Mouse (Mus musculus): ENCODE measurements around the gene Hapln4.

Hapln4 gene

GRCm38 (mm10) chr8:70104506-70104905 is 21.2 kb downstream of the Hapln4 start:
- DNase-seq, result peak; percentile 55 to 73

DNA sequence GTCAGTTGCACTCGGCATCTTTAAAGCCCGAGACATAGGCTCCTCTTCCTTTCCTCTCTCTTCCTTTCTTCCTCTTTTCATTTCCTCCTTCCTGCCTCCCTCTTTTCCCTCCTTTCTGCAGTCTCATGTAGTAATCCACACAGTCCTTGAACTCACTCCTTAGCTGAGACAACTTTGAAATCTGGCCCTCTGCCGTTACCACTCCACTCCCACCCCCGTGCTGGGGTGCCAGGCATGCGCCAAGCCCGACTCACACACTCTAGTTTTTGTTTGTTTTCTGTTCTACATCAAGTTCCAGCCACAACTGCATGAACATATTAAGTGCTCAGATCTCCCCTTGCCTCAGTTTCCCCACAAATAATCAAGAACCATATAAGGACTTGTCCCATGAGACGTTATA is 21.7 kb downstream of the Hapln4 start:
- no peak for DNase-seq

- no peak for DNase-seq
Observed at GRCm38 (mm10) chr8:70110451-70110850, 27.2 kb downstream of the Hapln4 start.

GRCm38 (mm10) chr8:70111192-70111795 is 28.0 kb downstream of the Hapln4 start:
- DNase-seq, result no peak

- no peak for DNase-seq
Observed at GRCm38 (mm10) chr8:70112401-70113016, 29.3 kb downstream of the Hapln4 start.

DNA sequence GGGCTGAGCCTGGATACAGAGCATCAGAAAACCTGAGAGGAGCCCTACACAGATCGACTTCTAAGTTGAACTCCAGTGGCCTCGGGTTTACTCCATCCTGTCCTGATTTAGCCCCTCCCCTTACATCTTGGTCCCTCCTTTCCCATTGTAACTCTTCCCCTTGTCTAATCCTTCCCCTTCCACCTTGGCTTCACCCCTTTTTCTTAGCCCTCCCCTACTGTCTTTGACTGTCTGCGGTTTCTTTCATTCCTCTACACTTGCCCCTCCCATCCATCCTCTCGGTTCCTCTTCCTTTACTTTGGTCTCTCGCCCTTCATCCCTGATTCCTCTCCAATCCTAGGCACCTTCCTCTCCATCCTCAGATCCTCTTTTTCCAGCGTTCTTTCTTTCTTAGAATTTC is 31.2 kb downstream of the Hapln4 start:
- no peak for DNase-seq

- DNase-seq, result no peak
Observed at GRCm38 (mm10) chr8:70114892-70115291, 31.6 kb downstream of the Hapln4 start.

- DNase-seq, result no peak
Observed at GRCm38 (mm10) chr8:70117611-70118010, 34.4 kb downstream of the Hapln4 start.

- DNase-seq, result no peak
Observed at GRCm38 (mm10) chr8:70118726-70119700, 35.8 kb downstream of the Hapln4 start.

GRCm38 (mm10) chr8:70120667-70121066 is 37.4 kb downstream of the Hapln4 start, which contains the start of gene Ncan:
Gene Ncan, minus strand, starts transcription at chr8:70120873.
- peak; percentile 92 to 94 for DNase-seq

DNA sequence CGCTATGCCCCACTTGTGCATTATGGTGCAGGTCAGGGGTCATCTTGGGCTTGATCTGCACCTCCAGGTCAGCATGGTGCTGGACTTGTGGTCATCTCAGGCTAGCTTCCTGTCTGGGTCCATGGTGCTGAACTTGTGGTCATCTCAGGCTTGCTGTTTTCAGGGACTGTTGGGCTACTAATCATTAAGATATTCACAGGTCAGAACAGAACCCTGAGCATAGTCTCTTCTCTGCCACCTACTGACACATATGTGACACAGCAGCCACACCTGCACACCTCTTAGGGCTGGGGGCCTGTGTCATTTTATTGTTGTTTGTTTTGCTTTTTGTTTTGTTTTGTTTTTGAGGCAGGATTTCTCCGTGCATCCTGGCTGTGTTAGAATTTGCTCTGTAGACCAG is 39.6 kb downstream of the Hapln4 start:
- peak in 1 of 2 experiments; percentile 36 for DNase-seq

DNA sequence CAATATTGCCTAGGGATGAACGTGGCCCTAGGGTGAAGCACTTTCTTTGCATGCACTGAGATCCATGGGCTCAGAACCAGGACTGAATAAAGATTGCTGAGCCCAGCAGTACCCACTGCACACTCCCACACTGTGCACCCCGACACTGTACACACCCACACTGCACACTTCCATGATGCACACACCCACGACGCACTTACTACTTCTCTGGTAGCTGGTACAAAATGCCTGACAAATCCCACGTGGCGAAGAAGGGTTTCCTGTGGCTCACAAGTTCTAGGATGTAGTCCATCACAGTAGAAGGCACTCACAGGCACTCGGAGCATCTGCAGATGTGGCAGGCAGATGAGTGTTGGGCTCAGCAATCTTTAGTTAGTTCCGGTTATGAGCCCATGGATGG is 41.7 kb downstream of the Hapln4 start:
- DNase-seq, result no peak

DNA sequence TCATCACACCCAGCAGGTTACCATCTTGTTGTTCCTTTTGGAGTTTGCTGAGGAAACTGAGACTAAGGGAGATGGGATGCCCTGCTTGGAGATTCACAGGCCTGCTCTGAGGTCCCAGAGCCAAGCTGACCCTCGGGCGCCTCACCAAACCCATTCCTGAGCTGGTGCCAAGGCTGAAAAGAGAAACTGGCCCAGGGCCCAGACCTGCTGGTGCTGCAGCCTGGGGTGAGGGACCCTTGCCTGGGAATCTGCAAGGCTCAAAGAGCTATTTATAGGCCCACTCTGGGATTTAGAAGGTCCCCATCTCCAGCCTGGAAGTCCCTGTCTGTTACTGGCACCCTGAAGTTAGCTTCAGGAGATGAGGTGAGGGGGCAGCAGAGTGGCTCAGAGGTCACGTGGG is 45.2 kb downstream of the Hapln4 start:
- peak; percentile 41 to 60 for DNase-seq

DNA sequence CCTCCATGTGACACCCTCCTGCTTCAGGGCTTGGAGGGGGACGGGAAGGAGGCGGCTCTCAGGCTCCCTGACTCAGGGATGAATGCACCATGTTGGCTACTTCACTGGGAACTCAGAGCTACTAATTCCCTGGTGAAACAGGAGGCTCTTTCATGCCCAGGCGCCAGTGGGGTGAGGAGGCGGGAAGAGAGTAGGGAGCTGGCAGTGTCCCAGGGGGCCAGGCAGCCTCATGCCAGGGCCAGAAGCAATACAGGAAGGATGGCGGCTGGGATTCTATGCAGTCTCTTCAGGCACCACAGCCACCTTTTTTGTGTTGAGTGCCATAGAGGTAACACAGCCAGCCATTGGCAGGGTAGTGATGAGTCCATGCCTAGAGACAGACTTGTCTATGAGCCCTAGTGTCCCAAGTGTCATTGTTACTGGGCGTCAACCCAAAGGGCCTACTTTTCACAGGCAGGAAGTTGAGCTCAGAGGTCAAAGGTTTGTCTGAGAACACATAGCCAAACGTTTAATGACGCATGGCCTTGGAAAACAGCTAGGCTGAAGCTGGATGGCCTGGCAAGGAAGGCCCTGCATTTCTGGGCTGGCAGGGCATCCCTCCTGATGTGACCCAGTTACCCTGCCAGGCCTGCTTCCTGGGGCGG is 46.2 kb downstream of the Hapln4 start:
- peak; percentile 50 to 71 for DNase-seq

DNA sequence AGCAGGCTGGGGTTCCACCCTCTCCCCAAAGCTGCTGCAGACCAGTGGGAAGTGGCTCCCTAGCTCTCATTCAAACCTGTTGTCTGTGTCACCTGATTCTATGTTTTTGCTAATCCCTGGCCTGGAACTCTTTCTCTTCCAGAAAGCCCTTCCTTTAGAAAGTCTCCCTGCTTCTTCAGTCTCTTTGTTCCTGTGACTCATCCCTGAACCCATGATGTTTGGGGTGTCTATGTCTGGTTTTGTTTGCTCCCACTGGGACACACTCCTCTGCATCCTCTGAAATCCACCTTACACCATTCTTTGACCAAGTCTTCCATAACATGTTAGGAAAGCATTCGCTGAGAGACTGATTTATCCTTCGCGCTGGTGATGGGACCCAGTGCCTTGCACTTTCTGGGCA is 46.8 kb downstream of the Hapln4 start:
- no peak for DNase-seq

DNA sequence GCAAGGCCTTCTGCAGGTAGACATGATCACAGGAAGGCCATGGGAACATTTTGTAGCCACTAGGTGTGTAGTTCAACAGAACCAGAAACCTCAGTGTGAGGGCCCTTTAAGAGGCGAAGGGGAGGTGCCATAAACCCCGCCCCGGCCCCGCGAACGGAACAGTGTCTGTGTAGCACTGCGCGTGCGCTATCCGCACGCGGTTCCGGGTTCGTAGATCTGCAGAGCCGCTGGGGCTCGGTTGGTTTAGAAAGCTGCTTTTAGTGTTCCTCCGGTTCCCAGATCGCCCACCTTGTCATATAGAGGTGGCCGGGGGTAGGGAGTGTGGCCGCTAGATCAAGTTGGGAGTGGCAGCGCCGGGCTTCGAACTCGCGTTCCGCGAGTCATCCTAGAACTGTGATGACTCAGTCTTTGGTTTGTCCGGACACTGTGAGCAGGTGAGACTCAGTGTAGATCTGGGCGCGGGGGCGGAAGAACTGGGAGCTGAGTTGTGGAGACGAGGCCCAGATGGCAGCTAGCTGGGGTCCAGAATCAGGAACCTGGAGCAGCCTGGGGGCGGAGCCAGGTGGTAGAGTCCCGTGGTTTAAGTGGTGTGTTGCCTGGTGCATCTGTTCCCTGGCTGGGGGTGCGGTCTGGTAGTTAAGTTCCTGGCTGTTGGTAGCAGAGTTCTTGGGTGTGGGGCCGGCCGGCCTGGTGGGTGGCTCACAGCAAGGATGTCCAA is 48.1 kb downstream of the Hapln4 start, which contains the start of gene Nr2c2ap:
TSS of gene Nr2c2ap (plus strand) at position 168 of the 718 bp plus-strand sequence.
- DNase-seq, result peak; percentile 81 to 91

DNA sequence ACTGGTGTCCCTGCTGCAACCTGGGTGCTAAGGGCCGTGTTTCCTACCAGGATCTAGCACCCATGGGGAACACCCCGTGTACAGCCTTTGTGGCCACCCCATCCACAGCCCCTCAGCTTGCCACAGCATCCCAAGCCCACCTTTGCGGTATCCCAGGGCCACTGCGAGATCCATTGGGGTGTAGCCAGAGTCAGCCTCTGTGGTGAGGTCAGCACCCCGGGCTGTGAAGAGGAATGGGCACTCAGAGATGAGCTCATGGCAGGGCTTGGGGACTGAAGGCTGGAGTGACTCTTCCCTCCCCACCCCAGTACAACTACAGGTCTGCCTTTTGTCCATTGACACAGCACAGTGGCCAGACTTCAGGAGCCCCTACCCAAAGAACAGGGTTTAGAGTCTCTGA is 50.8 kb downstream of the Hapln4 start:
- DNase-seq, result no peak

- no peak for DNase-seq
Observed at GRCm38 (mm10) chr8:70134931-70135330, 51.7 kb downstream of the Hapln4 start.

DNA sequence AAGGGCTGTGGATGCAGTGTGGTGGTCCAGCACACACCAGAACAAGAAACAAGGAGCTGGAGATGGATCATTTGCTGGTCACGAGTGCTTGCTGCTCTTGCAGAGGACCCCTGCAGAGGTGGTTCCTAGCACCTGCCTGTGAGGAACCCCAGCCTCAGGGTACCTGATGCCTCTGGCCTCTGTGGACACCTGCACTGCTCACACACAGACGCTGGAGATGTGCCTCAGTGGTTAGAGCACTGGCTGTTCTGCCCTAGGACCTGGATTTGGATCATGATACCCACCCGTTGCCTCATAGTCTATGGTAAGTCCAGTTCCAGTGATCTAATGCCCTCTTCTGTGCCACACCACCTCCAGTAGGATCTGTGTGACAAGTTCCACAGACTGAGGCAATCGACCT is 53.3 kb downstream of the Hapln4 start:
- no peak for DNase-seq

GRCm38 (mm10) chr8:70137890-70138289 is 54.6 kb downstream of the Hapln4 start:
- DNase-seq, result no peak

GRCm38 (mm10) chr8:70139026-70139857 is 56.0 kb downstream of the Hapln4 start, which contains the start of the genes Rfxank, Borcs8 and Mef2b:
Gene Rfxank, minus strand, starts transcription at chr8:70139154.
Gene Borcs8, plus strand, starts transcription at chr8:70139499.
Gene Mef2b, plus strand, starts transcription at chr8:70139711.
- DNase-seq, result peak; percentile 97 to 99

All from cerebellum, postnatal 25 days (tissue).